Mouse (Mus musculus): ENCODE measurements around the gene Tent4a. TPM values are rescaled to one million over a fixed set of nuclear protein-coding genes. Genes with fewer than 3 reads are reported as not detected.

Gene Tent4a
- total RNA-seq, 1 experiment from 2014 or later, result 9.5 TPM

GRCm38 (mm10) chr13:69528531-69528930 is 5.9 kb downstream of the Tent4a start:
- ATAC-seq (ENCODE audit: extremely low read depth, insufficient number of reproducible peaks, low FRiP score, poor library complexity, severe bottlenecking), result no peak

GRCm38 (mm10) chr13:69525867-69526266 is 8.6 kb downstream of the Tent4a start:
- no peak for ATAC-seq (ENCODE audit: extremely low read depth, insufficient number of reproducible peaks, low FRiP score, poor library complexity, severe bottlenecking)

GRCm38 (mm10) chr13:69524158-69524530 is 10.3 kb downstream of the Tent4a start:
- no peak for ATAC-seq (ENCODE audit: extremely low read depth, insufficient number of reproducible peaks, low FRiP score, poor library complexity, severe bottlenecking)

- no peak for ATAC-seq (ENCODE audit: extremely low read depth, insufficient number of reproducible peaks, low FRiP score, poor library complexity, severe bottlenecking)
Observed at GRCm38 (mm10) chr13:69523444-69524157, 10.8 kb downstream of the Tent4a start.

- ATAC-seq (ENCODE audit: extremely low read depth, insufficient number of reproducible peaks, low FRiP score, poor library complexity, severe bottlenecking), result no peak
Observed at GRCm38 (mm10) chr13:69522161-69522791, 12.1 kb downstream of the Tent4a start.

- ATAC-seq (ENCODE audit: extremely low read depth, insufficient number of reproducible peaks, low FRiP score, poor library complexity, severe bottlenecking), result no peak
Observed at GRCm38 (mm10) chr13:69519137-69519536, 15.3 kb downstream of the Tent4a start.

- no peak for ATAC-seq (ENCODE audit: extremely low read depth, insufficient number of reproducible peaks, low FRiP score, poor library complexity, severe bottlenecking)
Observed at GRCm38 (mm10) chr13:69517445-69517844, 17.0 kb downstream of the Tent4a start.

GRCm38 (mm10) chr13:69515091-69515490 is 19.3 kb downstream of the Tent4a start:
- no peak for ATAC-seq (ENCODE audit: extremely low read depth, insufficient number of reproducible peaks, low FRiP score, poor library complexity, severe bottlenecking)

- ATAC-seq (ENCODE audit: extremely low read depth, insufficient number of reproducible peaks, low FRiP score, poor library complexity, severe bottlenecking), result peak; percentile 46
Observed at GRCm38 (mm10) chr13:69509391-69510244, 24.8 kb downstream of the Tent4a start.

- ATAC-seq (ENCODE audit: extremely low read depth, insufficient number of reproducible peaks, low FRiP score, poor library complexity, severe bottlenecking), result no peak
Observed at GRCm38 (mm10) chr13:69507666-69508065, 26.8 kb downstream of the Tent4a start.

GRCm38 (mm10) chr13:69506341-69507086 is 27.9 kb downstream of the Tent4a start:
- ATAC-seq (ENCODE audit: extremely low read depth, insufficient number of reproducible peaks, low FRiP score, poor library complexity, severe bottlenecking), result no peak

- no peak for ATAC-seq (ENCODE audit: extremely low read depth, insufficient number of reproducible peaks, low FRiP score, poor library complexity, severe bottlenecking)
Observed at GRCm38 (mm10) chr13:69502863-69503262, 31.6 kb downstream of the Tent4a start.

GRCm38 (mm10) chr13:69502157-69502750 is 32.2 kb downstream of the Tent4a start:
- no peak for ATAC-seq (ENCODE audit: extremely low read depth, insufficient number of reproducible peaks, low FRiP score, poor library complexity, severe bottlenecking)

GRCm38 (mm10) chr13:69498276-69498675 is 36.1 kb downstream of the Tent4a start:
- ATAC-seq (ENCODE audit: extremely low read depth, insufficient number of reproducible peaks, low FRiP score, poor library complexity, severe bottlenecking), result no peak

GRCm38 (mm10) chr13:69492876-69493463 is 41.4 kb downstream of the Tent4a start:
- no peak for ATAC-seq (ENCODE audit: extremely low read depth, insufficient number of reproducible peaks, low FRiP score, poor library complexity, severe bottlenecking)

GRCm38 (mm10) chr13:69489777-69490176 is 44.6 kb downstream of the Tent4a start:
- ATAC-seq (ENCODE audit: extremely low read depth, insufficient number of reproducible peaks, low FRiP score, poor library complexity, severe bottlenecking), result no peak

GRCm38 (mm10) chr13:69488565-69489255 is 45.7 kb downstream of the Tent4a start:
- ATAC-seq (ENCODE audit: extremely low read depth, insufficient number of reproducible peaks, low FRiP score, poor library complexity, severe bottlenecking), result no peak

All from neutrophil, adult 5-6 weeks (primary cell).